9 mouse cellular contexts compared by ENCODE assay signal in genomic region chr15:102458050-102458736, GRCm38 (mm10). TPM values are rescaled to one million over a fixed set of nuclear protein-coding genes. Genes with fewer than 3 reads are reported as not detected.
A peak's percentile ranks its signal among the peaks of the same experiment; 100 is the strongest.
DNase-seq lines count a peak whose midpoint lies in the region; ATAC-seq and TF ChIP-seq lines count a peak whose summit lies in the region.
"Had no signal": no experiment of that assay in that cellular context is flagged by ENCODE, and none has a peak within 500 bp of the region (broad histone marks: within the 10 kb centered on the region; RNA-seq: fewer than 3 reads in every experiment).

No protein-coding gene starts in this region.

- peak; percentile 54 for DNase-seq in CD4-positive, CD25-positive, alpha-beta regulatory T cell, adult 2 months (ENCODE audit: low read depth, low spot score)
- DNase-seq in MEL-GATA-1-ER (ENCODE audit: extremely low read depth, low read depth): peak; percentile 95
- DNase-seq in liver, adult 2 months (ENCODE audit: extremely low read depth, low read depth, low spot score): no peak
- no peak for DNase-seq in layer of hippocampus, postnatal 36 days
- DNase-seq in gastrocnemius, postnatal 25 days: no peak
- no peak for DNase-seq in layer of hippocampus, postnatal 14 days (ENCODE audit: low spot score in 2 of 2)

- no peak for TF ChIP-seq CTCF in liver, adult 2 months (IDR thresholded peaks at IDR 0.05; ENCODE audit: low read depth, low read length)

- no peak for ATAC-seq in heart, embryonic 12.5 days (ENCODE audit: insufficient number of reproducible peaks, low FRiP score)
- ATAC-seq in stomach, embryonic 15.5 days (ENCODE audit: insufficient read depth, low FRiP score, low read depth): no peak

- H3K9me3 ChIP-seq in heart, embryonic 12.5 days (replicated peaks): no peaks in the 10 kb centered on the region
- H3K9me3 ChIP-seq in stomach, embryonic 15.5 days: no peaks in the 10 kb centered on the region

- H3K27ac ChIP-seq in heart, embryonic 12.5 days (ENCODE audit: poor library complexity, severe bottlenecking): peak overlapping the region; percentile 52
- peak overlapping the region; percentile 14 for H3K27ac ChIP-seq in liver, adult 2 months (replicated peaks; ENCODE audit: insufficient read depth, low read depth, low read length)
- no peak overlapping the region for H3K27ac ChIP-seq in stomach, embryonic 15.5 days

- peaks cover 11% of the 10 kb centered on the region; the same call in 1 of the 2 replicates for H3K36me3 ChIP-seq in heart, embryonic 12.5 days
- peaks cover 3% of the 10 kb centered on the region; the same call in 1 of the 2 replicates for H3K36me3 ChIP-seq in liver, adult 2 months (ENCODE audit: control insufficient read depth, insufficient read depth, low read length)
- H3K36me3 ChIP-seq in stomach, embryonic 15.5 days: no peaks in the 10 kb centered on the region

- H3K4me3 ChIP-seq in heart, embryonic 12.5 days: peak overlapping the region; percentile 56
- H3K4me3 ChIP-seq in liver, adult 2 months (ENCODE audit: insufficient read depth, low read depth, low read length): no peak overlapping the region
- peak overlapping the region; percentile 53; the same call in 1 of the 2 replicates for H3K4me3 ChIP-seq in stomach, embryonic 15.5 days (replicated peaks)

- no peak for TF ChIP-seq POLR2A in liver, adult 2 months (IDR thresholded peaks at IDR 0.05; ENCODE audit: extremely low read depth, insufficient read depth, low read length)

- no peaks in the 10 kb centered on the region for H3K27me3 ChIP-seq in heart, embryonic 12.5 days (replicated peaks)
- H3K27me3 ChIP-seq in liver, adult 2 months (ENCODE audit: control insufficient read depth, insufficient read depth, low read length): no peaks in the 10 kb centered on the region
- H3K27me3 ChIP-seq in stomach, embryonic 15.5 days (replicated peaks): no peaks in the 10 kb centered on the region

- no peaks in the 10 kb centered on the region; the same call in 1 of the 2 replicates for H3K79me2 ChIP-seq in liver, adult 2 months (ENCODE audit: control insufficient read depth, insufficient read depth, low read length)

- H3K4me1 ChIP-seq in heart, embryonic 12.5 days (replicated peaks): peaks cover 19% of the 10 kb centered on the region
- H3K4me1 ChIP-seq in liver, adult 2 months (ENCODE audit: control insufficient read depth, insufficient read depth, low read length): peaks cover 9% of the 10 kb centered on the region
- H3K4me1 ChIP-seq in stomach, embryonic 15.5 days: no peaks in the 10 kb centered on the region; the same call in 1 of the 2 replicates

- peak overlapping the region; percentile 66 for H3K4me2 ChIP-seq in heart, embryonic 12.5 days
- H3K4me2 ChIP-seq in stomach, embryonic 15.5 days: peak overlapping the region; percentile 69

- H3K9ac ChIP-seq in heart, embryonic 12.5 days: no peak overlapping the region
- H3K9ac ChIP-seq in liver, adult 2 months (ENCODE audit: low read depth, low read length): no peak overlapping the region
- H3K9ac ChIP-seq in stomach, embryonic 15.5 days: no peak overlapping the region

- 57% methylated on average over 5 of the region's 5 CpGs for WGBS in heart, embryonic 12.5 days
- 65% methylated on average over 5 of the region's 5 CpGs for whole genome bisulfite sequencing in liver, adult 2 months
- WGBS in stomach, embryonic 15.5 days: 63% methylated on average over 5 of the region's 5 CpGs

RNA-seq across cellular contexts. Expression of gene Prr13, which starts 0.6 kb away (rescaled TPM):
- 116 and 119 TPM in 2 replicates for polyA plus RNA-seq in heart, embryonic 12.5 days (2016; fragmentation: Nextera tagmentation; extraction: Ambion mirVana)
- 7.3 and 11.1 TPM in 2 replicates for total RNA-seq in liver, adult 2 months (2014; rRNA removed)
- polyA plus RNA-seq in liver, adult 2 months (2012; rRNA removed): 93.4 and 98.3 TPM in 2 replicates
- polyA plus RNA-seq in stomach, embryonic 15.5 days (2015; fragmentation: Nextera tagmentation; extraction: Ambion mirVana): 119 and 120 TPM in 2 replicates
- total RNA-seq in layer of hippocampus, postnatal 36 days (2021): 10 to 100 TPM; 40.6 to 41.0 TPM
- total RNA-seq in gastrocnemius, postnatal 25 days (2021): 10 to 100 TPM; 12.9 to 13.2 TPM
- total RNA-seq in layer of hippocampus, postnatal 14 days (2021): 10 to 100 TPM; 23.1 to 25.0 TPM

RNA-seq across cellular contexts. Expression of gene Pcbp2, which starts 12.1 kb away (rescaled TPM):
- 134 and 142 TPM in 2 replicates for polyA plus RNA-seq in heart, embryonic 12.5 days (2016; fragmentation: Nextera tagmentation; extraction: Ambion mirVana)
- total RNA-seq in liver, adult 2 months (2014; rRNA removed): 112 and 189 TPM in 2 replicates
- 261 and 273 TPM in 2 replicates for polyA plus RNA-seq in liver, adult 2 months (2012; rRNA removed)
- polyA plus RNA-seq in stomach, embryonic 15.5 days (2015; fragmentation: Nextera tagmentation; extraction: Ambion mirVana): 182 and 192 TPM in 2 replicates
- 100 to 1,000 TPM; 448 to 513 TPM for total RNA-seq in layer of hippocampus, postnatal 36 days (2021)
- total RNA-seq in gastrocnemius, postnatal 25 days (2021): 100 to 1,000 TPM; 409 to 410 TPM
- 100 to 1,000 TPM; 438 to 462 TPM for total RNA-seq in layer of hippocampus, postnatal 14 days (2021)

RNA-seq across cellular contexts. Expression of gene Amhr2, which starts 13.0 kb away (rescaled TPM):
- polyA plus RNA-seq in heart, embryonic 12.5 days (2016; fragmentation: Nextera tagmentation; extraction: Ambion mirVana): 0.38 and 0.71 TPM in 2 replicates
- total RNA-seq in liver, adult 2 months (2014; rRNA removed): 0.07 and 0.09 TPM in 2 replicates
- 0.40 and 0.49 TPM in 2 replicates for polyA plus RNA-seq in liver, adult 2 months (2012; rRNA removed)
- polyA plus RNA-seq in stomach, embryonic 15.5 days (2015; fragmentation: Nextera tagmentation; extraction: Ambion mirVana): 0.90 and 1.3 TPM in 2 replicates
- total RNA-seq in layer of hippocampus, postnatal 36 days (2021): under 1 TPM; 0.42 to 0.51 TPM
- total RNA-seq in gastrocnemius, postnatal 25 days (2021): 1 to 10 TPM; 2.8 to 6.3 TPM
- total RNA-seq in layer of hippocampus, postnatal 14 days (2021): under 1 TPM; 0.52 to 0.71 TPM

RNA-seq across cellular contexts. Expression of gene Gm10337, which starts 45.3 kb away (rescaled TPM):
- polyA plus RNA-seq in heart, embryonic 12.5 days (2016; fragmentation: Nextera tagmentation; extraction: Ambion mirVana): not detected in 2 replicates
- total RNA-seq in liver, adult 2 months (2014; rRNA removed): not detected in 2 replicates
- not detected in 2 replicates for polyA plus RNA-seq in liver, adult 2 months (2012; rRNA removed)
- 5.0 and 8.1 TPM in 2 replicates for polyA plus RNA-seq in stomach, embryonic 15.5 days (2015; fragmentation: Nextera tagmentation; extraction: Ambion mirVana)
- not detected for total RNA-seq in layer of hippocampus, postnatal 36 days (2021)
- total RNA-seq in gastrocnemius, postnatal 25 days (2021): 1 to 10 TPM in 1 of 2 experiments, not detected in 1; 3.8 TPM
- not detected for total RNA-seq in layer of hippocampus, postnatal 14 days (2021)
- polyA plus RNA-seq: gonadal fat pad, adult 2 months had no signal

RNA-seq across cellular contexts. Expression of gene Sp1, which starts 52.2 kb away (rescaled TPM):
- polyA plus RNA-seq in heart, embryonic 12.5 days (2016; fragmentation: Nextera tagmentation; extraction: Ambion mirVana): 6.9 and 7.3 TPM in 2 replicates
- total RNA-seq in liver, adult 2 months (2014; rRNA removed): 16.7 and 18.2 TPM in 2 replicates
- polyA plus RNA-seq in liver, adult 2 months (2012; rRNA removed): 7.3 and 7.6 TPM in 2 replicates
- polyA plus RNA-seq in stomach, embryonic 15.5 days (2015; fragmentation: Nextera tagmentation; extraction: Ambion mirVana): 9.6 and 9.7 TPM in 2 replicates
- 10 to 100 TPM; 22.4 to 23.1 TPM for total RNA-seq in layer of hippocampus, postnatal 36 days (2021)
- 10 to 100 TPM; 15.9 to 20.9 TPM for total RNA-seq in gastrocnemius, postnatal 25 days (2021)
- 10 to 100 TPM; 22.9 to 28.3 TPM for total RNA-seq in layer of hippocampus, postnatal 14 days (2021)

Comparison
In these comparisons a context has a peak if more than half of its experiments do, and no peak if none do; other contexts are left out.
1. DNase-seq: peak in CD4-positive, CD25-positive, alpha-beta regulatory T cell, adult 2 months (single experiment) and MEL-GATA-1-ER (single experiment); none in liver, adult 2 months (single experiment), layer of hippocampus, postnatal 36 days (0 of 2), gastrocnemius, postnatal 25 days (single experiment) and layer of hippocampus, postnatal 14 days (0 of 2).